Mouse (Mus musculus): ENCODE data around the gene Net1.
"Not testable (repeated sequence)": the region's sequence is repeated elsewhere in the genome, so short reads cannot be mapped to it uniquely, and the experiment has no call there.

Gene Net1

DNA sequence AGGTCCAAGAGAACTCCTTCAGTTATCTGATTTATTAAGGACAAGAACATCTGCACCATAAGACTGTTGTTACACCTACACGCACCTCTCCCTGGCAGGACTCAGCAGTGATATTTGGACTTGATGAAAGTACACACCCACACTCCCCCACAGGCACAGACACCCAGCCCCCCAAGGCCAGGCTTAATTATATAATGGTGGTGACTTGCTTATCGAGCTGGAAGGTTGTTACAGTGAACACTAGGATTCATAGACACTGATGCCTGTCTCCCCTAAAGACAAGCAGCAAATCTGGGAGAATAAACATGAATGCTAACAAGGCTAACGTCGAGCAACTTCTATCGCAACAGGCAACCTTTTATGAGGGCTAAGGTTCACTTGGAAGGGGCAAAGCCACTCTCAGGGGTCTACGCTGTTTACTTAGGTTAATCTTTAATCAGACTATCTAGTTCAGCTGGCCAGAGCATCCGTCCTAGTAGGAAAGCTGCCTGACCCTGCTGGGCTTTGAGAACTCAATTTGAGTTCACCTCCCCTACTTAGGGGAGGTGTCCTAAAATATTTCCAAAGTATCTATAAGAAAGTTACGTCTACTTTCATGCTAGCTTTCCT lies 26.4 kb downstream of the Net1 start:
- no peak for DNase-seq (ENCODE audit: extremely low spot score, low read depth, low spot score)

DNA sequence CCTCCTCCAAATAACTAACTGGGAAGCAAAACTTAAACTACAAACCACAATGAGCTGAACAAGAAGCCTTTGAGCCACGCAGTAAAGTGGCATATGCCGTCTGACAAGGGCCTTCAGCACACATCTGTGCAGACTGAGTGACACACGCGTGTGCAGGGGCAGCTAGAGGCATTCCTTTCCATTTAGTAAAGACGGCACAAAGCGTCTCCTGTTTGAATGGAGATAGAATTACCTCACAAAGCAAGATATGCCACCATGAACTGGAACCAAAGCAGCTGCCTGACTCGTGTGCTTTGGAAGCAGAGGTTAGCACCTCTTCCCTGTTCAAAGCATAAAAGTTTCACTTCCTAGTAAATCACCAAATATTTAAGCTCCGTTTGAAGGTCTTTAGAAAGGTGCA lies 28.0 kb downstream of the Net1 start:
- no peak for DNase-seq (ENCODE audit: extremely low spot score, low read depth, low spot score)

DNA sequence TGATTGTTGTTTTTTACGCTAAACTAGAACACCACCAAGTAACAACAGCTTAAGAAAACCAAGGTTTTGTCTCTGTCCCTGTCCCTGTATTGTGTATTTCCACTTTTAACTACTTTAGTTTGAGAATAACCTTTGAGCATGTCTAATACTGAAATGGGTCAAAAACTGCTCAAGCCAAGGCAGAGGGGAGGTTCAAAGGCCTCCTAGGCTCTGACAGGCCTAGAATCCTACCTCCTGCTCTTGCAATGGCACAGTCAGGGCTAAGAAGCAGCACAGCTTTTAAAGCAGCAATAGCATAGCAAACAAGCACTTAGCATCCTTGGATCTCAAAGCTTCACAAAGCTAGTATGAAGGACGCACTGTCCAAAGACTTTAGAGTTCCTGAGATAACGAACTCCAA lies 28.9 kb downstream of the Net1 start:
- DNase-seq (ENCODE audit: extremely low spot score, low read depth, low spot score): no peak

DNA sequence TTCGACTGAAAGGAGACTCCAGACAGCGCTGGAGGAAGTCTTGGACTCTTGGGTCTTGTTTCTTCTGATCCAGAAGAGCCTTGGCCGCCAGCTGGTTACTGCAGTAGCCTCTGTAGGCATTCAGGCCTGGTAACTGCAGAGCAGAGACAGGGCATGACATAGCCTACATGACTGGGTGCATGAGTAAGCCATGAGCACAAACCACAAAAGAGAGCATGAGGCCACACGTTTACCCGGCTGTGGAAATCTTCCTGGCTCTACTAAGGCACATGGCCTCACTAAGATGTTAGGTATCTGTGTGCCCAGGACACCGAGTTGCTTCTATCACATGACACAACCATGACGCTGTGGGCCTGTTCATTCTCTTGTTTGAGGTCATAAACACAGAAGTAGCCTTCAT lies 31.4 kb downstream of the Net1 start:
- DNase-seq (ENCODE audit: extremely low spot score, low read depth, low spot score): no peak

DNA sequence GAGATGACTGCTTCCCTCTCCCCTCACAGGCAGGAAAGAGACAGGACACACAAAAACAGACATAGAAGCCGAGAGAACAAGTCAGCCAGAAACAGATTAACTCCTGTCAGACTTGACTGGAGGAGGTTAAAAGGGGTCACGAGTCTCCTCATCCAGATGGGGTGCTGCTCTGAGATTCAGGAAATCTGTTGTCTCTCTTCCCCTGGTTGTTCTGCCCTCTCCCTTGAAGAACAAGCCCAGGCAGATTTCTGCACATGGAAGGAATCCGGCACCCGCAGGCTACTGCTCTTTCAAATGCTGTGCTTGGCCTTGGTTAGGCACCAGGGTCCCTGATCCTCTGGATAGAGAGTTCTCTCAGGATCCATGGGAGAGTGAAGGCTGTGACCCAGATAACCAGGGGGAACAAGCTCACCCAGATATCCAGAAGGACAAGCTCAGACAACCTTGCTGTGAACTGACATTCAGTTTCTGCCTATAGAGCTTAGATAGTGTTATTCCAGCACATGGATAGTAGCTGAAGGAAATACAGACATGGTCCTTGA lies 40.3 kb downstream of the Net1 start:
- DNase-seq (ENCODE audit: extremely low spot score, low read depth, low spot score): no peak

DNA sequence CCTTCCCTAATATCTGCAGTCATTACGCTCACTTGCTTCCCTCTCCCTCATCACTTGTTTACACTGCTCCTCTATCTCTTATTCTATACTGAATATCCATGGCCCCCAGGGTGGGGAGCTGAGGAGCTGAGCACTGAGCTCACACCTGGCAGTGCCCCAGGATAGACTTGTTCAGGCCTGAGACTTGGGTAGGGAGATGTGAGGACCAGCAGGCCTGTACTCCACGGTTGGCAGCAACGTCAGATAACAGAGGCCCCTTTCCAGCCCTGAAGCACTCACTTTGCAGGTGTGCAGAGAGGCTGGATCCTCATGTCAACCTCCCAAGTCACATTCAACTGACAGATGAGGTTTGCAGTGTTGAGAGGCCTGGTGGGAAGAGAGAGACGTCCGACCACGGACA lies 40.8 kb downstream of the Net1 start:
- DNase-seq (ENCODE audit: extremely low spot score, low read depth, low spot score): no peak

DNA sequence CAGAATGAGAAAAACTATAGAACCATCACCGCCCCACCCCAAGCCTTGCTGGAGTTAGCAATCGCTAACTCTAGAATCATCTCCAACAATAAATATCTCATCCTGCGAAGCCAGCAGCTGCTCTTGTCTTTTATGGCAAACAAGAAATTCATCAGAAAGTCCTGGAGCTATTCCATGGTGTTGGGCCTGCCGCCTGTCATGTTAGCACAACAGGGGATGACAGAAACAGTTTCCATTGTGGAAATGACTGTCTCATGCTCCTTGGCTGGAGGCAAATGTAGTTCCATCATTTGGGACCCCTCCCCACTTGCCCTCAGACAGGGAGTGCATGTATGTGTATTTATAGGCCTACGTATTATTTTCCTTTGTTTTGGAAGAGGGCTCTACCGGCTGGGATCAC lies 41.6 kb downstream of the Net1 start:
- no peak for DNase-seq (ENCODE audit: extremely low spot score, low read depth, low spot score)

DNA sequence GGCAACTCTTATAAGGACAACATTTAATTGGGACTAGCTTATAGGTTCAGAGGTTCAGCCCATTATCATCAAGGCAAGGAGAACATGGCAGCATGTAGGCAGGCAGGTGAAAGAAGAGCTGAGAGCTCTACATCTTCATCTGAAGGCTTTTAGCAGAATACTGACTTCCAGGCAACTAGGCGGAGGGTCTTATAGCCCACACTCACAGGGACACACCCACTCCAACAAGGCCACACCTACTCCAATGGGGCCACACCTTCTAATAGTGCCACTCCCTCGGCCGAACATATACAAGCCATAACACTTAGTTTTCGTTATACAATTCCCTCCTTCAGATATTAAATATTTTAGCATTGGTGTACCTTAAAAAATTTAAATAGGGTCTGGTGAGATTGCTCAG lies 45.2 kb downstream of the Net1 start:
- no peak for DNase-seq (ENCODE audit: extremely low spot score, low read depth, low spot score)

DNA sequence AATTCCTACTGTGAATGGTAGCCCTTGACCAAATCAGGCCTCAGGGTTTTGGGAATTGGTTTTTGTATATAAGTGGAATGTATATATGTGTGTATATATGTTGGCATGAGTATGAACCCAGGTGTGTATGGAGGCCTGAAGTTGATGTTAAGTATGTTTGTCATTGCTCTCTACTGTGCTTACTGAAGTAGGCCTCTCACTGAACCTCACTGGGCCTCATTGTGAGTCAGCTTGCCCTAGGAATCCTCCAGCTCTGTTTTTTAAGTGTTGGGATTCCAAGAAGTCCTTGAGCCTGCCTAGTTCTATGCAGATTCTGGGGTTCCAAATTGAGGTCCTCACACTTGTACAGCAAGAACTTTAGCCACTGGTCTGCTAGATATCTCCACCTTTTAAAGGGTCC lies 48.1 kb downstream of the Net1 start:
- no peak for DNase-seq (ENCODE audit: extremely low spot score, low read depth, low spot score)

DNA sequence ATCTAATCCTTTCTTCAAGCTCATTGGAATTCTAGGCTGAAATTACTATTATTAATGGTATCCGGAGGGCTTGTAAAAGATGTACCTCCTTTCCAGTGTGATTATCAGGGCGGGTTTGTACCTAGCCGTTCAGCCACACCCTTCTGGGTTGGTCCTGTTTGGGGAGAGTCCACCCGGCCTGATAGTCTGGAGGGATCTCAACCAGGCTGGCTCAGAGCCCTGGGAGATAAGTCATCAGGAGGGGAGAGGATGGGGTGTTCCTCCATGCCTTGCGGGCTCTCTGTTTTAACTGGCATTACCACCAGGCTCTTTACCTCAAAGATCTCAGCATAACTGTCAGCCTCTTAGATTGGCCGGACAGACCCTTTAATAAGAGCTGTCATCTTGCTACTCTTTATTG lies 50.9 kb downstream of the Net1 start:
- DNase-seq (ENCODE audit: extremely low spot score, low read depth, low spot score): no peak

DNA sequence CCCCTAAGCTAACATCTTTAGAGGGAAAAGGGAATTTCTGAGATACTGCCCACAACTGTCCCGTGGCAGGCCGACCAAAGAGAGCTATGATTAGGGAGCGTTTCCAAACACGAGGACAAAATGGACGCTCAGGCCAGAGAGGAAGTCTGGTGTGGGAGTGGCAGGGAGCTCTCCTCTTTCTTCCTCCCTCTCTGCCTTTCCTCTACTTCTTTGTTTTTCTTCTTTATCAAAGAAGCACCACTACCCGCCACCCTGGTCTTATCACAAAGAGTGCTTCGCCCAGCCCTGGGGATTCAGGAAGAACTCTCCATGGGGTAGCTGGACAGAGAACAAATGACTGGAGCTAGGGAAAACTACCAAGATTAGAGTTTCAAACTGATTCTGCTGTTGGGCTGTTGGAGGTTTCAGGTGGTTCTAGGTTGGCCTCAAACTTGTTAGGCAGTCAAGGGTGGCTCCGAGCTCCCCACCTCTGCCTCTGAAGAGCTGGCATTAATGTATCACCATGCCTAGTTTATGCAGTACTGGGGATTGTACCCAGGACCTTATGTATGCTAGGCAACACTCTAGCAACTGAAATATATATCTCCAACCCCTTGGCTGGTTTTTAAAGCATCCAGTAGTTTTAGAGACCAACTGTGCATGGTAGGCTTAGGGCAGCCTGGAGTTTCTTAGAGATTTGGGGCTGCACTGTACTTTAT lies 51.5 kb downstream of the Net1 start:
- no peak for DNase-seq (ENCODE audit: extremely low spot score, low read depth, low spot score)

DNA sequence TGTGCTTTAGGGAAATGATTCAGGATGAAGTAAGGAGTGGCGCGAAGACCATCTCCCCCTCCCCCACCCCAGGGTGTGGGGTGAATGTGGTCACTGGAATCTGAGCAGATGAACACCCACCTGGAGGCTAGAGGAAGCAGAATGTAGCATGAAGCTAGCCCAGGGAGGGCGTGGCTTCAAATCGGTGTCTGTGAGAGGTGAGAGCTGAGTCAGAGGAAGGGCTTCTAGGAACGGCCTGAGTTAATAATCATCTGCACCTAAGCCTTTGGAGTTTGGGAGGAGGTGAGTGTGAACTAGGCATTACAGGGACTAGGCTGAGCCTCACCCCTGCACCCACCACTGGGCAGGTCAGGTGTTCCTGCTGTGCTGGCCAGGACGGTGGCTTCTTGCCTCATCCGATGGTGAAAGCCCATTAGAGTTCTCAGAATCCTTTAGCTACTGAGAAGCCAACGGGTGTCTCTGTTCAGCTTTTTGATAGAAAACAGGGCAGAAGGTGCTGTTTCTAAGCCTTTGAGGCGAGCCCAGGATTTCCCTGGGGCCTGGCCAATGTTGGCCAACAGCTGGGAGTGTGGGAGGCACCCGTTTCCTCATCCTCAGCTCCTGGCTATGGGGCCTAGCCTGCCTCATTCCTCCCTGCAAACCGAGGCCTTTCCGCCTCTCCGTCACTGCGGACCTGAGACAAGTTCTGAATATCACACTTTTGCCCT lies 52.2 kb downstream of the Net1 start:
- DNase-seq (ENCODE audit: extremely low spot score, low read depth, low spot score): no peak

DNA sequence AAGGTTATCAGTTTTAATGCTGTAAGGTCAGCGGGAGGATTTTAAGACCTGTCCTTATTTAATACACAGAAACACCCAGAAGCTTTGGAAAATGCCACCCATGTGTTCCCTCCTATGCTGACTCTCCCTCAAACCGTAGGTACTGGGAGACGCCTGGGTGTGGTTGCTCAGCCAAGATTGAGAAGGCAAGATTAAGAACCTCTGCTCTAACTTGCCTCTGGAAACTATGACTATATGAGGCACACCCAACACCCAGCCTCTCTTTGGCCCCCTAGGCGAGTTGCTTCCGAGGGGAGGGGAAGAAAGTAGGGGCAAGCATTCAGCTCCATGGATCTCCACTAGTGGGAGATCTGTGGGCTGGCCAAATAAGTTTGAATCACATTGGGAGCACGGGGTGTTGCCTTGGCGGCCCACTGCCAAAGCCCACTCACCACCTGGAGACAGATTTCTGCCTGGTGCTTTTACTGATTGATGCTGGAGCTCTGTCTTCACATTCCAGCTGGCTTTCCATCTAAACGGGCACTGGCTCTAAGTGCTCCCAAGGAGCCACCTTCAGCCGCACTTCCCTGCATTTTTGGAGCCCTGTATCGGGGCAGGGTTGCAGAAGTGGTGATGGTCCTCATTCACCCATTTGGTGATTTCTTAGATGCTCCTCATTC lies 55.0 kb downstream of the Net1 start:
- no peak for DNase-seq (ENCODE audit: extremely low spot score, low read depth, low spot score)

DNA sequence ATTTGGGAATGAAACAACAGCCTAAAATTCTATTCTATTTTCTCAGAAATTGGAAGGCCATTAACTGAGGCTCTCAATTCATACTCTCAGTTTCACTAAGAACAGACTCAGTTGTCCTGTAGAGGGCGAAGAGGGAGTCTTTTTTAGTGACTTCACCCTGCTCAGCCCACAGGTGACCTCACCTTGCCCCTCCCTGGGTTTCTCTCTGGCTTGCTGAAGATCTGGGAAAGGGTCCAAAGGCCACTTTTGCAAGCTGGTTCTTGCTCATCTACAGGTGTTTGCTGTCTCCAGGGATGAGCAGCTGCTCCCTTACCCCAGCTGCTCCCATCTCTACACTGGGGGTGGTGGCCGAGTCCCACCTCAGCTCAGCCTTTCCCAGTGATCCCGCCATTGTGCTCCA lies 55.7 kb downstream of the Net1 start:
- DNase-seq (ENCODE audit: extremely low spot score, low read depth, low spot score): no peak

DNA sequence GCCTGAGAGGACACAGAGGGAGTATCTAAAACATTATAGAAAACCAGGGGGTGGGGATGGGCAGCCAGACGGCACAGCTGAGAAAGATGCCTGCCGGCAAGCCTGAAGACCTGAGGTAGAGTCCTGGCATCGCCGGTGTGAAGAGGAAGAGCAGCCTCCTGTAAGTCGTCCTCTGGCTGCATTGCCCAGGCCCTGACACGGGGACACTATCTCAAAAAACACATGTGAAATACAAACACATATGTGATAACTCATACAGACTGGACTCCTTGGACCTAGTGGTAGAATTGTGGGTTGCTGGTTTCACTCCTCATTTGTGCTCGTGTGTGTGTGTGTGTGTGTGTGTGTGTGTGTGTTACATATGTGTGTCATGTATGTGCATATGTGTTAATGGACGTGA lies 56.8 kb downstream of the Net1 start:
- no peak for DNase-seq (ENCODE audit: extremely low spot score, low read depth, low spot score)

DNA sequence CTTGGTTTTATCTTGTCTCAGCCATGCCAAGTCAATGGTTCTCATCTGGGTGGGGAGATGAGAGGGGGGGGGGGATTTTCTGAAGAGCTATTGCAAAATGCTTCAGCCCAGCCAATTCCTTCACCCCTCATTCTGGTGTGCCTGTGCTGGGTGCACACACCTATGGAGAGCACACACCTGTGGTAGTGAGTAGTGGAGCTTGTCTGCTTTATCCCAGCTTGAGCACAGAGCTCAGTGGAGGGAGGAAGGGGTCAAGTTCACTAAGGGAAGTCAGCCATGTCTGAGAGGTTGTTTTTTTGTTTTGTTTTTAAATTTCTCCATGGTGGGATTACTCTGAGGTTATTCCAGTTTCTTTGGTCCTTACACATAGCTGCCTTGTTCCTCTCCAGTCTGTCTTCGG lies 61.8 kb downstream of the Net1 start:
- DNase-seq (ENCODE audit: extremely low spot score, low read depth, low spot score): no peak

DNA sequence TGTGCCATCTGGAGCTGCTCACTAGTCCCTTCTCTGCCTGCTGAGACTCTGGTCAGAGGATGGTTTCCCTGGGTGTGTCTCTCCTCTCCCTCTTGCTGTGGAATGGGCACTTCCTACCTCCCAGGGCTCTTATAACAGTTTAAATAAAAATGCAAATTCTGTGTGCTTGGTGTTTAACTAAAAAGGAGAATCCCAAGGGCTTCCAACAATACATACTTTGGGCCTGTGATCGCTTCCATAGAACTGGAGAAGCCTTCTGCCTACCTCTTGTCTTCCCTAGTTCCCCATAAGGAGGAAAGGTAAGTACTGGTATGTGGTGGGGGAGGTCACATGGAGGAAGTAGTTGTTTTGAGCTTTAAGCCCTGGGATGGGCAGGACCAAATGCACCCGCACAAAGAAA lies 63.2 kb downstream of the Net1 start:
- no peak for DNase-seq (ENCODE audit: extremely low spot score, low read depth, low spot score)

DNA sequence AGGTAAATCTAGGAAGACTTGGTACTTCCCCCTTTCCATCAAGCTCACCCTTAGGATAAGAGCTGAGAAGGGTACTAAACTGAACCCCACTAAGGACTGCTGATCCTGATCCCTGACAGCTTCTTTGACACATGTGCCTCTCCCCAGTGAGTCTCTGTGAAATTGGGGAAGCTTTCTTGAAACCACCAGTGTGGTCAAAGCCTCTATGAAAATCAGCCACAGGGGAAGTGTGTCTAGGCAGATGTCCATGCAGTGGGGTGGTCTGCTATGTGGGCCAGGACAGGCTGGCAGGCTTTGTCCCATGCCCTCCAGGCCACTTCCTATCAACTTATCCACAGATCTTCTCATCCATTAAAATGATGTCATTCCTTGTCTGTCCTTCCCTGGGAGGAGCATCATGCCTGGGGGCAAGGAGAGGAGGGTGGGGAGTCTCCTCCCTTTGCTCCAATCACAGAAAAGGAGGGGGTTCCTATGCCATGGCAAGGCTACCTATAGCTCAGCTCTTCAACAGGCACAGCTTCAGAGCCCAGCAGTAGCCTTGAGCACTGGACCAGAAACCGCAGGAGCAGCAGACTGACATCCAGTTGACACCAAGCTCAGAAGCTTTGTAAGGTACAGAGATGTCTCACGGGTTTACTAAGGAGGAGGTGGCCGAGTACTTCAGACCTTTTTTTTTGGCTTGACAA lies 64.2 kb downstream of the Net1 start, which contains the start of gene Calm5:
Gene Calm5 (plus strand): TSS at position 526 of the 686 bp plus-strand sequence.
- DNase-seq (ENCODE audit: extremely low spot score, low read depth, low spot score): not testable (repeated sequence)

DNA sequence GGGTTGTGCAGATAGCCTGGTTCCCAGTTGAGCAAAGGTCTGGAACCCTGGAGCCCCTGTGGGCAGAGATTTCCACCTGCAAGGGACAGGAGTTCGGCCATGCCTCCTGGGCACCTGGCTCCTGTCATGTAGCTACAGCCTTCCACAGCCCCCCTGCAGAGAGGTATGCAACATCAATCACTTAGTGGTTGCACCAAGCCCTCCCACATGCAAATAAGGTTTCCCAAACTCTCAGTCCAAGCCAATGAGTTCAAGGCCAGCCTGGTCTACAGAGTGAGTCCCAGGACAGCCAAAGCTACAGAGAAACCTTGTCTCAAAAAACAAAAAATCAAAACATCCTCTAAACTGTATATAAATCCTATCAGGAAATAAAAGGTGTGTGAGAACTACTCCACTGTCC lies 67.7 kb downstream of the Net1 start:
- DNase-seq (ENCODE audit: extremely low spot score, low read depth, low spot score): no peak

DNA sequence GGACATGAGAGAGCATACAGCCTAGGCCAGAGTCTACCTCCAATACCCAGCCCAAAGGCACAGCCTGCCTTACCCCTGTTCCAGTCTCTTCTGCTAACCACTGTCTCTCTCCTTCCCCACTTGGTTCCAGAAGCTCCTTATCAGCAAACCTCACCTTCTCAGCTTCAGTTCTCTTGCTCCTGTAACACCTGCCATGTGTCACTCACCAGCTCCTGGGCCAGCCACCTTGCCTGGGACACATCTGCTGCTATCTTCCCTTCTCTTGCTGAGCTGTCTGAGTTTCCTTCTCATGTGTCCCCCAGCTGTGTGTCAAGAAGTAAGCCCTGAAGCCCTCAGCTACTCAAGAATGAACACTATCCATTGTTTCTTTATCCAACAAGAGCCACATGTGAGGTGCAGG lies 77.4 kb downstream of the Net1 start:
- not testable (repeated sequence) for DNase-seq (ENCODE audit: extremely low spot score, low read depth, low spot score)

DNA sequence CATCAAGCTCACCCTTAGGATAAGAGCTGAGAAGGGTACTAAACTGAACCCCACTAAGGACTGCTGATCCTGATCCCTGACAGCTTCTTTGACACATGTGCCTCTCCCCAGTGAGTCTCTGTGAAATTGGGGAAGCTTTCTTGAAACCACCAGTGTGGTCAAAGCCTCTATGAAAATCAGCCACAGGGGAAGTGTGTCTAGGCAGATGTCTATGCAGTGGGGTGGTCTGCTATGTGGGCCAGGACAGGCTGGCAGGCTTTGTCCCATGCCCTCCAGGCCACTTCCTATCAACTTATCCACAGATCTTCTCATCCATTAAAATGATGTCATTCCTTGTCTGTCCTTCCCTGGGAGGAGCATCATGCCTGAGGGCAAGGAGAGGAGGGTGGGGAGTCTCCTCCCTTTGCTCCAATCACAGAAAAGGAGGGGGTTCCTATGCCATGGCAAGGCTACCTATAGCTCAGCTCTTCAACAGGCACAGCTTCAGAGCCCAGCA lies 80.7 kb downstream of the Net1 start, which contains the start of gene Calm4:
Gene Calm4 (plus strand): TSS at position 446 of the 496 bp plus-strand sequence.
- DNase-seq (ENCODE audit: extremely low spot score, low read depth, low spot score): not testable (repeated sequence)
